Mouse (Mus musculus) stomach, postnatal 0 days (tissue): ENCODE measurements at regions not wholly inside any gene's neighbourhood (a gene's known extent, or its start where the extent isn't known, plus 50 kb on each side); places are given as distances from the start of the nearest gene placed in this dataset.

Source experiments
- CTCF ChIP-seq: IDR thresholded peaks from 2 replicates; pipeline ENCODE4 v1.5.1; 2016; ENCODE audit warnings: antibody characterized with exemption, low read depth, mild to moderate bottlenecking, moderate library complexity
- EP300 ChIP-seq: optimal IDR thresholded peaks from 2 replicates; pipeline ENCODE3; 2016; ENCODE audit warnings: antibody characterized with exemption

DNA sequence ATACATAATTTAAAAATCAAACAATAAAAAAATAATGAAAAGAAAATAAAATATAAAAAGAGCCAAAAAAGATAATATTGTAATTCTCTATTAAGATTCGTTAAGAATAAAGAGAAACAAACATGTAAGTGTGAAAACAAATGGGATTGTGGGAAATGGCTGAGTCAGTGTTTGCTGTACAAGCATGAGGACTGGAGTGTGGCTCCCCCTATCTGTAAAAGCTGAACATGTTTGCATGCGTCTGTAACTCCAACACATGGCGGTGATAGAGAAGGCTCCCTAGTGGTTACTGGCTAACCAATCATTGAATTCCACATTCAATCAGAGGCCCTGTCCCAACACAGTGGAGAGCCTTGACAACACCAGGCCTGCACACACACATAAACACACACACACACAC lies 298.2 kb downstream of the Cenpc1 start:
- TF ChIP-seq CTCF: peak; percentile 26; the same call in 1 of the 2 replicates
- no peak for TF ChIP-seq EP300
